Comparison of ENCODE assay signal across 11 mouse cellular contexts in genomic region chr11:44545181-44545580, GRCm38 (mm10). TPM values are rescaled to one million over a fixed set of nuclear protein-coding genes. Genes with fewer than 3 reads are reported as not detected.
DNase-seq lines count a peak whose midpoint lies in the region; ATAC-seq and TF ChIP-seq lines count a peak whose summit lies in the region.
"Had no signal": no experiment of that assay in that cellular context is flagged by ENCODE, and none has a peak within 500 bp of the region (broad histone marks: within the 10 kb centered on the region; RNA-seq: fewer than 3 reads in every experiment).

No protein-coding gene starts in this region.

- H3K4me2 ChIP-seq in heart, embryonic 12.5 days = no peak overlapping the region
- H3K4me2 ChIP-seq in forebrain, postnatal 0 days (ENCODE audit: low read depth) = no peak overlapping the region
- H3K4me2 ChIP-seq: hindbrain, embryonic 13.5 days; limb, embryonic 15.5 days had no signal

- peak; percentile 89 for DNase-seq in heart, adult 11 months
- peak; percentile 75 for DNase-seq in CD4-positive helper T cell, adult 2 months (ENCODE audit: low read depth, low spot score)
- peak; percentile 27 for DNase-seq in kidney, postnatal 14 days
- DNase-seq in naive thymus-derived CD4-positive, alpha-beta T cell, adult 2 months (ENCODE audit: low read depth) = peak; percentile 68
- DNase-seq in hindbrain, embryonic 10.5 days (ENCODE audit: low spot score) = no peak
- DNase-seq in forebrain, postnatal 0 days = no peak
- no peak for DNase-seq in left cerebral cortex, adult 2 months (ENCODE audit: extremely low spot score in 1 of 2, low spot score in 2 of 2)
- DNase-seq: cerebellum, adult 9-11 months had no signal

- no peak overlapping the region for H3K27ac ChIP-seq in heart, embryonic 12.5 days (ENCODE audit: poor library complexity, severe bottlenecking)
- H3K27ac ChIP-seq in hindbrain, embryonic 10.5 days = no peak overlapping the region
- H3K27ac ChIP-seq in forebrain, postnatal 0 days (ENCODE audit: low read depth, low read length) = no peak overlapping the region
- no peak overlapping the region for H3K27ac ChIP-seq in left cerebral cortex, adult 2 months
- H3K27ac ChIP-seq: limb, embryonic 15.5 days had no signal

- 57% methylated on average over 7 of the region's 7 CpGs for WGBS in heart, embryonic 12.5 days
- WGBS in hindbrain, embryonic 10.5 days = 58% methylated on average over 7 of the region's 7 CpGs
- 72% methylated on average over 7 of the region's 7 CpGs for WGBS in forebrain, postnatal 0 days

- no peak for ATAC-seq in heart, embryonic 12.5 days (ENCODE audit: insufficient number of reproducible peaks, low FRiP score)
- ATAC-seq in forebrain, postnatal 0 days = no peak

- H3K4me1 ChIP-seq in heart, embryonic 12.5 days (replicated peaks) = peaks cover 11% of the 10 kb centered on the region
- H3K4me1 ChIP-seq in hindbrain, embryonic 10.5 days (replicated peaks) = 0 out of 2 replicates have a peak, but pooled peaks cover 3% of the 10 kb centered on the region
- H3K4me1 ChIP-seq in forebrain, postnatal 0 days (ENCODE audit: insufficient read depth) = 0 out of 2 replicates have a peak, but pooled peaks cover 4% of the 10 kb centered on the region
- H3K4me1 ChIP-seq: hindbrain, embryonic 13.5 days had no signal

- H3K9ac ChIP-seq in heart, embryonic 12.5 days = no peak overlapping the region
- no peak overlapping the region for H3K9ac ChIP-seq in forebrain, postnatal 0 days
- H3K9ac ChIP-seq: hindbrain, embryonic 13.5 days; limb, embryonic 15.5 days had no signal

- H3K4me3 ChIP-seq in heart, embryonic 12.5 days = no peak overlapping the region
- H3K4me3 ChIP-seq in hindbrain, embryonic 10.5 days = no peak overlapping the region
- H3K4me3 ChIP-seq in forebrain, postnatal 0 days (ENCODE audit: low read depth, low read length) = no peak overlapping the region
- no peak overlapping the region for H3K4me3 ChIP-seq in left cerebral cortex, adult 2 months
- H3K4me3 ChIP-seq: hindbrain, embryonic 13.5 days; limb, embryonic 15.5 days had no signal

- peaks cover 78% of the 10 kb centered on the region for H3K36me3 ChIP-seq in heart, embryonic 12.5 days
- peaks cover 95% of the 10 kb centered on the region for H3K36me3 ChIP-seq in hindbrain, embryonic 10.5 days
- H3K36me3 ChIP-seq in forebrain, postnatal 0 days (ENCODE audit: insufficient read depth) = peaks cover 30% of the 10 kb centered on the region

- TF ChIP-seq CTCF in forebrain, postnatal 0 days (IDR thresholded peaks at IDR 0.05; ENCODE audit: low read depth) = no peak
- TF ChIP-seq CTCF in left cerebral cortex, adult 2 months (IDR thresholded peaks at IDR 0.05) = no peak

- H3K9me3 ChIP-seq in heart, embryonic 12.5 days (replicated peaks) = no peaks in the 10 kb centered on the region
- no peaks in the 10 kb centered on the region for H3K9me3 ChIP-seq in hindbrain, embryonic 10.5 days
- H3K9me3 ChIP-seq in forebrain, postnatal 0 days (ENCODE audit: low read length) = no peaks in the 10 kb centered on the region
- H3K9me3 ChIP-seq: hindbrain, embryonic 13.5 days; limb, embryonic 15.5 days had no signal

- intact Hi-C loops in left cerebral cortex, adult 2 months (cut with DNase I) = no loop called here

- H3K27me3 ChIP-seq in heart, embryonic 12.5 days (replicated peaks) = no peaks in the 10 kb centered on the region
- H3K27me3 ChIP-seq in hindbrain, embryonic 10.5 days (ENCODE audit: insufficient read depth, poor library complexity, severe bottlenecking) = no peaks in the 10 kb centered on the region
- no peaks in the 10 kb centered on the region for H3K27me3 ChIP-seq in forebrain, postnatal 0 days (ENCODE audit: insufficient read depth, low read length)
- H3K27me3 ChIP-seq: hindbrain, embryonic 13.5 days; limb, embryonic 15.5 days had no signal

RNA-seq across cellular contexts. Expression of gene Rnf145, which starts 26.4 kb away (rescaled TPM):
- 70.6 and 71.8 TPM in 2 replicates for polyA plus RNA-seq in heart, embryonic 12.5 days (2016; fragmentation: Nextera tagmentation; extraction: Ambion mirVana)
- polyA plus RNA-seq in hindbrain, embryonic 10.5 days (2016; fragmentation: Nextera tagmentation; extraction: Ambion mirVana) = 111 and 125 TPM in 2 replicates
- total RNA-seq in forebrain, postnatal 0 days (2014; rRNA removed) = 82.8 and 97.4 TPM in 2 replicates
- 86.3 and 100 TPM in 2 replicates for polyA plus RNA-seq in forebrain, postnatal 0 days (2015; fragmentation: Nextera tagmentation; extraction: Ambion mirVana)
- 10 to 100 TPM; 82.0 to 97.8 TPM for total RNA-seq in left cerebral cortex, adult 2 months (2021)

Comparison
In these comparisons a context has a peak if more than half of its experiments do, and no peak if none do; other contexts are left out.
1. DNase-seq: peak in heart, adult 11 months (single experiment), CD4-positive helper T cell, adult 2 months (single experiment), kidney, postnatal 14 days (single experiment) and naive thymus-derived CD4-positive, alpha-beta T cell, adult 2 months (single experiment); none in hindbrain, embryonic 10.5 days (single experiment), forebrain, postnatal 0 days (single experiment) and left cerebral cortex, adult 2 months (0 of 2).